Mouse (Mus musculus) left cerebral cortex, postnatal 4 days (tissue): ENCODE results near the gene Oard1. TPM values are rescaled to one million over a fixed set of nuclear protein-coding genes. Genes with fewer than 3 reads are reported as not detected.

Source experiments
- DNase-seq: peaks from one replicate; pipeline ENCODE4 v3.0.0-alpha.2; 2022
- intact Hi-C: fragments of 180-260 bp; cut with DNase I; formaldehyde crosslinking; loops from one replicate; pipeline ENCODE4 v1.15.1; 2025
- total RNA-seq, 2 experiments: library from RNA; stranded (reverse); gene quantifications; 2 replicates each; pipeline ENCODE4 v1.2.3; 2021

The Oard1 gene
- total RNA-seq: 10 to 100 TPM; 10.3 to 11.9 TPM

DNA sequence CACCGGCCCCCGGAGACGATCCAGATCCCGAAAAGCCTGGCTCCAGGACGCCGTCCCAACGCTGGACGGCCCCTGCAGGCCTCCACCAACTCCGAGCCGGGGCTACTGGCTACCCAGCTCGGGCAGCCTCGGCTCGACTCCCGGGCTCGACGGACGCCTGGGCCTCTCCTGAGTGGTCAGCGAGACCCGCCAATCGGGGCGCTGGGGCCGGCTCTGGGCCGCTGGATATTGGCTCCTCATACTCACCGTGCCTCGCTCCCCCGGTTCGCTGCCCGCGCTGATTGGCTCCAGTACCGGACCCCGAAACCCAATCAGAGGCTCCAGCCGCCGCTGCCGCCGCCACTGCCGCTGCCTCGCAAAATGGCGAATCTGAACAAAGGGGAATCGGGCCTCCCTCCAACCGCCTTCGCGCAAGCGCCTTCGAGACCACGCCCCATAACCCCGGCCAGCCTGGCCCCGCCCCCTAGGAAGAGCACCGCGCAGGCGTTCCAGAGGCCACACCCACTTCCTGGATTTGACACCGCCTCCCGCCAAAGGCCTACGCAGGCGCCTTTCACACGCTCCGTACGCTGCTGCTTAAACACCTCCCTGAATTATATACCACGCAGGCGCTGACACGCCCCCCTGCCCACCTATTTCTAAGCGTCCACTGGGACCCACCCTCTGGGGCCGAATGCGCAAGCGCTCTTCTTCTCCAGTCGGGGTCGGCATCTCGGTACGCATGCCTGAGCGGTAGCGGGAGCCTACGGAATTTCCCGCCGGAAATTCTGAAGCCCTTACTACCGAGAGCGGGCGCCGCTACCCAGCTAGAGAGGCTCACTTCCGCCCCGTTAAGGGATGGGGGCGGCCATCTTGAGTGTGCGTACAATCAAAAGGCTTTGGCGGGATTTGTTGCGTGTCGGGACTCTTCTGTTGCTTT is at the start of gene Oard1, which contains the start of gene Nfya:
TSS of gene Oard1 (plus strand) at position 635 of the 919 bp plus-strand sequence.
TSS of gene Nfya (minus strand) at position 527 of the 919 bp plus-strand sequence.
- intact Hi-C loops: no loop called here
- DNase-seq: peak; percentile 100

DNA sequence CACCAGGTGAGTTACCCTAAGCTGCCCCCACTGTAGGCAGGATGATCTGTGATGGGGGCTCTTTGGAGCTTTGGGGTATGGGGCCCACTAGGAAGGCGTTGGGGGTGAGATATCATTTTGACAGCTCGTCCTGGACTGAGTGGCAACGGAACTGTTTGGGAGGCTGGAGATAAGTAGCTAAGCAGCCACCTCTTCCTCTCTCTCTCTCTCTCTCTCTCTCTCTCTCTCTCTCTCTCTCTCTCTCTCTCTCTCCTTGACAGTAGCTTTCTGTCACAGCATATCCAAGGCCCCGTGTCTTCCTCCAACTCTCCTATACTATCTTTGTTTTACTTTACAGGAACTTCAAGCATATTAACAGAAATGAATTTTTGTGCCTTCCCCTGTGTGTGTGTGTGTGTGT is 49.4 kb upstream of the Oard1 start:
- intact Hi-C loops: no loop called here
- DNase-seq: no peak

- intact Hi-C loops: no loop called here
Observed at GRCm38 (mm10) chr17:48362346-48362745, 47.5 kb upstream of the Oard1 start.

DNA sequence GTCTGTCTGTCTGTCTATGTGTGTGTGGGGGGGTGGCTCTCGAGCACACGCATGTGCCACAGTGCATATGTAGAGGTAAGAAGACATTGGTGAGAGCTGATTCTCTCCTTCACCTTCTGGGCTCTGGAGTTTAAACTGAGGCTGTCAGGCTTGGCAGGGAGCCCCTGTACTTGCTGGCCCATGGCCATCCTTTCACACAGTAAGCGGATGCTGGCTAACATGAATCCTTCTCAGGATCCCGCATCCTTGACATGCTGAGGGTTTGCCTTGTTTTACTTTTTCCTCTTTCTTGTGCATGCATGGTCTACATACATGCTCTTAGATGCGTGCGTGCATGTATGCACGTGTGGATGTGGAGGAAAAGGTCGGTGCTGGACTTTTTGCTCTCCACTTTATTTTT is 46.8 kb upstream of the Oard1 start:
- intact Hi-C loops: no loop called here
- peak; percentile 79 for DNase-seq

More at GRCm38 (mm10) chr17:48362346-48362745, 47.5 kb upstream of the Oard1 start:
- no peak for DNase-seq

DNA sequence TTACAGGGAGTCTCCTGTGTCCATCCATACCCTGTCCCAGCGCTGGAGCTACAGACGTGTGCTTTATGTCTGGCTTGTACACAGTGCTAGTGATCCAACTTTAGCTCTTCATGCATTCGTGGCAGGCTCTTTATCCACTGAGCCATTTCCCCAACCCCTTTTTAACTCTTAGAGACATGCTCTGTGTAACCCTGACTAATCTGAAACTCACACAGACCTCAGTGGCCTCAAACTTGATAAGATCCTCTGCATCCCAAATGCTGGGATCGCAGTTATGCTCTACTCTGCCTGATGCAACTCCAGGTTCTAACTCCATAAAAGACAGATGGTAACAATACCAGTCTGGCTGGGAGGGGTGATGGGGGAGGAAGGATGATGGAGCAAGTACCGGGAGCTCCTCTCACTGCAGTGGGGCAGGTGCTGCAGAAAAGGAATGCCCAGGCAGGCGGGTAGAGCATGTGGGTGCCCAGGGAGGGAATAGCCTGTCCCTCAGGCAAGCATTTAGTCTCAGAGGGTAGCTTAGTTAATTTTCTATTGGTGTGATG is 46.3 kb upstream of the Oard1 start:
- DNase-seq: no peak
- intact Hi-C loops: no loop called here

DNA sequence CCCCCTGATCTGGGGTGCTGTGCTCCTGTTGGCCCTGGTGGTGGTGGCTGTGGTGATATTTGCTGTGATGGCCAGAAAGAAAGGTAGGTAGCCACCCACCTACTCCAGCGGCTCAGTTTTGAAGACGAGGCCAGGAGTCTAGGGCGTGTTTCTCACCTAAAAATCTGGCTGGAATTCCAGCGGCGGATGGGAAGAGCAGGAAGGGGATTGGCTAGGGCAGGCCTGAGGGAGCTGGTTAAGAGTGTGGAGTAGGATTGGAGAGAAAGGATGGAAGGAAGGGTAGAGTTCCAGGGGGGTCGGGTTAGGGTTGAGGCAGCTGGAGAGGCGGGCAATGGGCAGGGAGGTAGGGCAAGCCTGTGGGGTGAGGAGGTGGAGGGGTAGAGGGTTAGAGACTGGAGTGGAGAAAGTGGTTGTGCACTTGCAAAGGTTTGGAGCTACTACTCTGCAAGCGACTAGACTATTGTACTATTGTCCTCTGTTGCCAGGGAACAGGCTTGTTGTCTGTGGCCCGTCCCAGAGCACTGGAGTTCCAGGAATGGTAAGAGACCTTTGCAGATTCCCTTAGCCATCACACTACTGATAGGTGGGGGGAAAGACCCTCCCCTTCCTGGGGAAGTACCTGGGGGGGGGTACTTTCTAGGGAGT is 44.2 kb upstream of the Oard1 start:
- no peak for DNase-seq
- intact Hi-C loops: no loop called here

- intact Hi-C loops: no loop called here
- DNase-seq: no peak
Observed at GRCm38 (mm10) chr17:48366806-48367205, 43.0 kb upstream of the Oard1 start.

DNA sequence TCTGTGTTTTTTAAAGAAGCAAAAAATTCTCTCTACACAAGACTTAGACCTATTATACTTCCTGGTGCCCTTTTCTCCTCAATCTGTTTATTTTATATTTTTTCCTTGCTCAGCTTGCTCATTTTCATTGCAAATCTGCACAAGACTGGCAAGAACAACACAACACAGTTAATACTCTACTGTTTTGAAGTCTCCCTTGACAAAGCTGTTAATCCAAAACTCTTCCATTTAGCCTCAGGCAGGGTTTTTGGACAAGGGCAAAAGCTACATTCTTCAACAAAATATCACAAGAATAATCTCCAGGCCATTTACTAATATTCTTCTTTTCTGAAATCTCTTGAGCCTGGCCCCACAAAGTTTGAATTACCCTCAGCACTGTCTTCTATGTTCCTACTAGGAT is 38.2 kb upstream of the Oard1 start:
- DNase-seq: no peak
- intact Hi-C loops: no loop called here

DNA sequence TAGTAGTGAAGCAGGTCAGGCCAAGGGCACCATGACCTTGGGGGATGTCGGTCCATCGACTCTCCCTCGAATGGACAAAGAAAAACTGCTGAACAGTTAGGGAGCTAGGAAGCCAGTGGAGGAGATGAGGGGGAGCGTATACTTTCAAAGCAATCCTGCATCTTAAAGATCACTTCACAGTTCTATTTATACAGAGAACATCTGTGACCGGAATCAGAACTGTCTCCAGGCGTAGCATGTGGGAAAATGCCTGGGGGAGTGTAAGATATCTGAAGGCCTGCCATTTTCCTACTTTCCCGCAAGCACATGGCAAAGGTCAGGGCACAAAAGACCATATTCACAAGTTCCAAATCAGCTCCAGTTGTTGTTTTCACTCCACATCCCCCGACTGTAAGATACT is 36.8 kb upstream of the Oard1 start:
- DNase-seq: no peak
- intact Hi-C loops: no loop called here

- DNase-seq: no peak
- intact Hi-C loops: no loop called here
Observed at GRCm38 (mm10) chr17:48376102-48376501, 33.7 kb upstream of the Oard1 start.

- intact Hi-C loops: no loop called here
- no peak for DNase-seq
Observed at GRCm38 (mm10) chr17:48379050-48379449, 30.8 kb upstream of the Oard1 start.

- intact Hi-C loops: no loop called here
- DNase-seq: no peak
Observed at GRCm38 (mm10) chr17:48385786-48386461, 23.9 kb upstream of the Oard1 start.

GRCm38 (mm10) chr17:48388666-48389065 is 21.1 kb upstream of the Oard1 start:
- no peak for DNase-seq
- intact Hi-C loops: no loop called here

DNA sequence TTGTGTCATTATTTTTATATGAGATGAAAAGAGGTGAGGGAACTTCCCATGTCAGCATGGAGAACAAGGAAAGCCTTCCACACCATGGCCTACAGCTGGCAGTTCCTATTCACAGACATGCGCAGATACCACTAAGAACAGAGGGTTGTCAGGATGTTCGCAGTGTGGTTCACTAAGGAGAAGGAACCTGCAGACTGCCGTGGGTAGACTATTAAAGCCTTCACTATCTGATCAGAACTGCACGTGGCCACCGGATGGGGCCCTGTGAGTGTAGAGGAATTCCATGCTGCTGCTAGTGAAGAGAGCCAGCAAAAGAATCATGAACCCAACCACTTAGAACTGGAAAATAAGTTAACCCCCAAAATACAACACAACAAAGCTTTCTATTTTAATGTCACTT is 20.4 kb upstream of the Oard1 start:
- intact Hi-C loops: no loop called here
- no peak for DNase-seq

DNA sequence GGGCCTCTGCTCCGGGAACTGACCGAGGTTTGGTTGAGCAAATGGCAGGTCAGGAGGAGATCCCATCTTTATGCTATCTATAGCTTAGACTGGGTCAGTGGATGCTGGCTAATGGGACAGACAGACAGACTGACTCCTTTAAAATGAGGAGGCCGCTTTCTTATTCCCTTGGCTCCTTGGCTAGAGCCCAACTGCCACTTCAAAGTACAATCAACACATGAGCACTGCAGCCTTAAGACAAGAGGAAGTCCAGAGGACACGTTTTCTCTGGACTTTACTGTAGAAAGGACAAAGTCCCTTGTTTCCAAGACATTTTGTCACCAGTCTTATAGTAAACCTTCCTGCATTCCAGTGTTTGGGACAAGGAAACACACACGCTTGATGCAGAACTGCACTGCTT is 18.4 kb upstream of the Oard1 start:
- DNase-seq: no peak
- intact Hi-C loops: loop anchor here (10.0 kb wide), 1 partner anchor 117 kb away; no protein-coding TSS in a partner anchor

- no peak for DNase-seq
- intact Hi-C loops: loop anchor here (10.0 kb wide), 1 partner anchor 118 kb away; no protein-coding TSS in a partner anchor
Observed at GRCm38 (mm10) chr17:48392616-48393015, 17.2 kb upstream of the Oard1 start.

DNA sequence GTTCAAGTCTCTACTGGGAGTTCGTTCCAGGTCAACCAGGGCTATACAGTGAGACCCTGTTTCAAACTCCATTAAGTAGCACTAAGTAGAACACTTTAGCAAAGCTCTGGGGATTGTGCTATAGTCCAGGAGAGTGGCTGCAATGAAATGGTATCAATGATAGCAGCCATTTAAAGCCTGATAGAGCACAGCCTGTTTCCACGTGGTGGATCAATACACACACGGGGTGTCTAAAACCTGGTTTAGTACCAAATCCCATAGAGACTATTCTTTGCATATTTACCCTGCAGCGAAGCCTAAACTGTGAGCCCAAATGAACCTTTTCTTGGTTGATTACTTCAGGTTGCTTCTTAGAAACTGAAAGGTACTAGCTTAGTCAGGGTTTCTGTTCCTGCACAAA is 8.1 kb upstream of the Oard1 start:
- DNase-seq: no peak

GRCm38 (mm10) chr17:48402751-48403150 is 7.1 kb upstream of the Oard1 start:
- no peak for DNase-seq
- intact Hi-C loops: no loop called here

More for the DNA sequence above, 8.1 kb upstream of the Oard1 start:
- intact Hi-C loops: no loop called here

DNA sequence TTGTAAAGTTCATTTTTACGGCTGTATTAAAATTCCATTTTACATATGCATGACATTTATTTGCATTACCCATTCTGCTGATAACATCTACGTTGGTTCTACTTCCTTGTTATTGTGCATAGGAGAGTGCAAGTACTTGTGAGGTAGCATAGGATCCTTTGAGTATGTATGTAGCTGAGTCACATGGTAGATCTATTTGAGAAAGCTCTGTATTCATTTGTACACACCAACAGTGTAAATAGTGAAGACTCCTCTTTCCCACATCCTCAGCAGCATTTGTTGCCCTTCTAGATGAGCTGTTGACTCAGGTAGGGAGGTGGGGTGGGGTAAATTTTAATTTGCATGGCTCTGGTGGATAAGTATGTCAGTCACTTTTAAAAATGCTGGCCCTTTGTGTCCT is 6.0 kb upstream of the Oard1 start:
- DNase-seq: no peak
- intact Hi-C loops: no loop called here

DNA sequence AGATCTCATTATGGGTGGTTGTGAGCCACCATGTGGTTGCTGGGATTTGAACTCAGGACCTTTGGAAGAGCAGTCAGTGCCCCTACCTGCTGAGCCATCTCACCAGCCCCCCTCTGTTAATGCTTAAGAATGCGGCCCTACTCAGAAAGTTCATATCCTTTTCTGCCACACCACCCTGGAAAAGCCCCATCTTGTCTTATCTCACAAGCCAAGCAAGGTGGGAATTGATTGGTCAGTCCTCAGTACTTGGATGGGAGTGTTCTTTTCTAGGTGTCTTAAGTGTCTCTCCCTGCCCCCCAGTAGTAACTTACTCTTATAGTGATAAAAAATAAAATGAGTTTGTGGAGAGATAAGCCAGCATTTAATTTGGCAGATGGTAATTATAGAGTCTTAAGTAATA is 5.1 kb upstream of the Oard1 start:
- intact Hi-C loops: no loop called here
- DNase-seq: no peak

- DNase-seq: peak; percentile 15
- intact Hi-C loops: no loop called here
Observed at GRCm38 (mm10) chr17:48407154-48407553, 2.7 kb upstream of the Oard1 start.
